Mouse (Mus musculus): ENCODE measurements at regions not wholly inside any gene's neighbourhood (a gene's known extent, or its start where the extent isn't known, plus 50 kb on each side); places are given as distances from the start of the nearest gene placed in this dataset.
A peak's percentile ranks its signal among the peaks of the same experiment; 100 is the strongest.
"Not testable (repeated sequence)": the region's sequence is repeated elsewhere in the genome, so short reads cannot be mapped to it uniquely, and the experiment has no call there.

- DNase-seq, result no peak
Observed at GRCm38 (mm10) chr10:57040201-57040600, 446.0 kb upstream of the Hsf2 start.

DNA sequence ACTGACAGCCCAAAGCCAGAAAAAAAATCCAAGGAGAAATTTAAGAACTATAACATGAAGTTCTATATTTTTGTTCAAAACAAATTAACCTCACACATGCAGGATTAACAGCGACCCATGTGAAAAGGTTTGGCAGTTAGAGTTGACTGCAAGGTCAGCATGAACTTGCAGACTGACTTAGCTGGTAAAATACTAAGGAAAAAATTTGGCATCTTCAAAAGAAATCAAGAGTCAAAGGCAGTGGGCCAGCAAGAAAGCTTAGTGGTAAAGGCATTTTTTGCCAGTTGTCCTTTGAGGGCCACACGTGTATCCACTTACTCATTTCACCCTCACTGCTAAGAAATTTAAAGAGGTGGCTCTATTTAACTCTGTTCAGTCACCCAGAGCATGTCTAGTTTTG lies 440.2 kb upstream of the Hsf2 start:
- no peak for DNase-seq

GRCm38 (mm10) chr10:57046891-57047290 lies 439.3 kb upstream of the Hsf2 start:
- no peak for DNase-seq

DNA sequence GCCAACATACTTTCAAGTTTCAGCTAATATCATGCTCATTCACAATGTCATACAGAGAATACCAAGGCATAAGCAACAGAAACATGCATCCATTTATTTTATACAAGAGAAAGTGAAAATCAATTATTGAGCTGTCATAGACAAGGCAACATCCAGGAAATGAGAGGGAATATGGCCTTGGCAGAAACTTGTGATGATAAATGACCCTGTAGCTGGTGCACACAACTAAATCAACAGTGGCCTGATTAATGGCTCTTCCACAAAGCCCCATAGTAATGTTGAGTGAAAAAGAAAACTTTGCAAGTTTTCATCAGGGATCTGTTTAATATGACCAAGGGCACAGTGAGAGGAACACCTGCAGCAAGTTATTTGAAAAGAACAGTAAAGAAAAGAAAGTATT lies 438.5 kb upstream of the Hsf2 start:
- DNase-seq, result no peak

- DNase-seq, result not testable (repeated sequence)
Observed at GRCm38 (mm10) chr10:57053375-57053774, 432.8 kb upstream of the Hsf2 start.

DNA sequence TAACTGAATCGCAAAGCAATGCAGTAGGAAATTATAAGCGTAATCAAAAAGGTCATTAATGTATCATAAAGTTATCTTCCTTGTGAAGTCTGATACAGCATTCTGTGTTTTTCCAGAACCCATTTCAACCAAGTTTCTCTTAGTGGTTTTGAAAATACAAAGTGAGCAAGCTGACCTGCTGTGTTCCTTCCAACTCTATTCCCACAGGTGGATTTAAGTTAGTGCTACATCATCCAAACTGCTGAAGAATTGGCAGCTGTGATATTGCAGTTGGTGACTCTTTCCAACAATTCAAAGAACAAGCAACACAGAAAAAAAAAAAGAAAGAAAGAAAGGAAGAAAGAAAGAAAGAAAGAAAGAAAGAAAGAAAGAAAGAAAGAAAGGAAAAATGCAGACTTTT lies 396.1 kb upstream of the Hsf2 start:
- DNase-seq, result no peak

- no peak for DNase-seq
Observed at GRCm38 (mm10) chr10:57095920-57096319, 390.3 kb upstream of the Hsf2 start.

DNA sequence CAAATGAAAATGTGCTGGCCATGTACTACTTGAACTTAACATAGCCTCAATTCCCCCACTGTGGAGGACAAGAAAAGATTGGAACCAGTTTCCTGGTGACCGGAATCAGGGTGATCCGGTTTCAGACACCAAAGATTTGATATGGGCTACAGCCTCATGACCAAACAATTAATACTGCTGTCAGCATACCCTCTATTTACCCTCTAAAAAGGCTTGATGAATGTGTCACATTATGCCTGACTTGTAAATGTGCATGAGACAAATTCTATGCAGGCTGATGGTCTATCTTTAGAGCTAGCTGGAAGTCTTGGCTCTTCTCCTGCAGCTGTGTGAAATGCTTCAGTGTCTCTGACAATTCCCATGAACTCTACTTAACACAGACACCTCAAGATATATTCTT lies 372.8 kb upstream of the Hsf2 start:
- DNase-seq, result no peak

GRCm38 (mm10) chr10:57114696-57115271 lies 371.4 kb upstream of the Hsf2 start:
- DNase-seq, result no peak

DNA sequence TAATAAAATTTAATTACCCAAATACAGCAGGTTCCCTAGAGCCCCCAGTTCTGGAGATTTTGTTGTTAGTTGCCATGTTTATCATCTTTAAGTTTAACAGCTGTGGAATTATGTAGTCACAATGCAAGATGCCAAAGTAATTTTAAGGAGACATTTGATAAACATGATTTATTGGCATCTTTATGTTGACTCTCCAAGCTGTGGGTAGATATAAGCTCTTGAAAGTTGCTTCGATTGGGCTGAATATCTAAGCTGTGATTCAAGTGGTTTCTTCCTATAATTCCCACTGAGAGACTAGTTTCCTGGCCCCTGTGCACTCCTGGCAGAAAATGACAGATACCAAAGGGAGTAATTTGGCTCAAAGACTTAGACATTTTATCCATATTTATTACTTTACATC lies 364.7 kb upstream of the Hsf2 start:
- no peak for DNase-seq

DNA sequence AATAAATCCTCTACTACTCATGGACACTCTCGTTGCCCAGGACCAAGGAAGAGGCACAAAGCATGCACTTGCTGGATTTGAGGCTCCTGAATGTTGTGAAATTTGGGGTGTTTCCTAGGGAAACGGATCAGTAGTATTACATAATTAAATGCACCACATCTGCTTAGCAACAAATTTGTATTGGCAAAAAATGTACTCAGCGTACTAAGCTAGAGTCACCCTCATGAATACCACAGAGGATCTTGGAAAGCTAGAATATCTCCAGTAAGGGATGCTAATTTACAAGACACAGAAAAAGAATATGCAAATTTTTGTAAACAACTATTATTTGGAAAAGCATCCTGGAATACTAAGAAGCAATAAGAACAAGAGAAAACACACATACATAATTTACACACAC lies 359.0 kb upstream of the Hsf2 start:
- DNase-seq, result no peak

DNA sequence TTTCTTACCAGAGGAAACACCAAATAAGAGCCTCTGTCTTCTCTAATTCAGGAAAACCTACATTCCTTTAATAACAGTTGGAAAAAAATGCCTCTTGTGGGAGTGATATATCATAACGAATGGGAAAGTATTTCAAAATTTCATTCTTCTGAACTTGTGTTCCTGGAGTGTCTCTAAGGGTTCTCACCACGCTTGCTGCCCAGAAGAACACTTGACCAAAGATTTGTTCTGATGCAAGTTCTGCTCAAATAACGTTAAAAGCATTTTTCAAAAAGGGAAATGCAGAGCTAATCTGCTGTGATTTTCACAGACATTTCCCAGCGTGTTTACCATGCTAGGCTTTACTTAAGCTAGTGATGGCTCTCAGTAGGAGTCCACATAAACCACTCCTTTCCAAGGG lies 329.8 kb upstream of the Hsf2 start:
- DNase-seq, result no peak

DNA sequence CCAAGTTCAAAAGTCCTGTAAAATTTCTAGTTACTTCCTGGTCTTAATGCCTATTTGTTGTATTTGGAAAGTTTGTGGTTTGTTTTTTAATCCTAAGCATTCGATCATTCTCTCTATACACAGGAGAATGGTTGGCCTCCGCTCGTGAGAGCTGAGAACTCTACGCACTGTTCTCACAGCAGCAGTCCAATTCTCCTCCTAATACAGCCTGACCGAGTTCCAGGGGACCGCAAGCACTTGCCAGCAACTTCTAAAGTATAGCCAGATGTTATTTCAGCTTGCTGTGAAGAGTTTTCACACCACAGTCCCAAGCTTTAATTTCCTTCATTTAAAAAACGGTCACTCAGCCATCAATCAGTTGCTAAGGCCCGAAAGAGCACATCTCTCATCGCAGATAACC lies 329.3 kb upstream of the Hsf2 start:
- no peak for DNase-seq

- no peak for DNase-seq
Observed at GRCm38 (mm10) chr10:57160546-57160945, 325.6 kb upstream of the Hsf2 start.

GRCm38 (mm10) chr10:57163359-57163758 lies 322.8 kb upstream of the Hsf2 start:
- DNase-seq, result no peak

GRCm38 (mm10) chr10:57183560-57183959 lies 302.6 kb upstream of the Hsf2 start:
- peak in 1 of 2 experiments; percentile 4 for DNase-seq

DNA sequence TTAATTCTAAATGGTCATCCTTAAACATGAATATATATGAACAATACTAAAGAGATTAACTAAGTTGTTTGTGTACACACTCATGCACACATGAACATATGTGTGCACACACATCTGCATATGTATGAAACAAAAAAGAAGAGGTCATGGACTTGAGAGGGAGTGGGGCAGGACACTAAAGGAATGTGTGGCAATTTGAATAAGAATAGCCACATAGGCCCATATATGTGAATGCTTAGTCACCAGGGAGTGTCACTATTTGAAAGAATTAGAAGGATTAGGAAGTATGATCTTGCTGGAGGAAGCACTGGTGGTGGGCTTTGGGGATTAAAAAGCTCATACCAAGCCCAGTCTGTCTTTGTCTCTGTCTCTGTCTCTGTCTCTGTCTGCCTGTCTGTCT lies 275.5 kb upstream of the Hsf2 start:
- DNase-seq, result no peak

GRCm38 (mm10) chr10:57231117-57231516 lies 255.1 kb upstream of the Hsf2 start:
- DNase-seq, result no peak

GRCm38 (mm10) chr10:57281220-57281619 lies 205.0 kb upstream of the Hsf2 start:
- no peak for DNase-seq

- no peak for DNase-seq
Observed at GRCm38 (mm10) chr10:57282896-57283295, 203.3 kb upstream of the Hsf2 start.

GRCm38 (mm10) chr10:57291596-57291995 lies 194.6 kb upstream of the Hsf2 start:
- no peak for DNase-seq

DNA sequence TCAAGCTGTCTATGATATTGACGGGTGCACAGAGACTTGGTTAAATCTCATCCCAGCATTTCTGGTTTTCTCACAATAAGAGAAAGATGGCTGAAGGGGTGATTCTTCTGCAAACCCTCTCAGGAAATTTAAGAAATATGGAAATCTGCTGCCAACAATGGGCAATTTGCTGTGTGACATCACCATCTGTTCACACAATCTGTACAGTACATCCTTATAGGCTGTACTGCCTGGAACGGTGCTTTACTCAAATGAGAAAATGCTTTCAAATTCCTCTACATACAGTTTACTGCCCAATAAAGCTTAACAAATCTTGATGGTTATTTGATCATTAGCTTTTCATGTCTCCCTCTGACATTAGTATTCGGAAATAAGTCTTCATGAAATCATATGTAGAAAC lies 172.4 kb upstream of the Hsf2 start:
- no peak for DNase-seq

DNA sequence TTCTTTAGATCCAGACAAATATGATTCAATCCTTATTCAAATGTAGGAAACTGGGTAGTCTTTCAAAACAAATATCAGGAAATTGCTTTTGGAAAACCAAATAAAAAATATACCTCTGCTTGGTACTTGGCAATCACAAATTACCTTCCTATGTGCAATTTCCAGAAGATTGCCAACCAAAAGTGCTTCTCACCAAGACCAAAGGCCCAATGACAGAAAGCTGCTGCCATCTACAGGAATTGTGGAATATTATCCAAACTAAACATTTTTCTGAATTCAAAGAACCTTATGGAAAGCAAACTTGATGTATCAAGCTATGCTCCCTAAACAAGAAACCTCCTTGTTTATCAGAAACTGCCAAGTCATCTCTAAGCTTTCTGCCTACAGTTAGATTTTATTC lies 169.1 kb upstream of the Hsf2 start:
- DNase-seq, result no peak

DNA sequence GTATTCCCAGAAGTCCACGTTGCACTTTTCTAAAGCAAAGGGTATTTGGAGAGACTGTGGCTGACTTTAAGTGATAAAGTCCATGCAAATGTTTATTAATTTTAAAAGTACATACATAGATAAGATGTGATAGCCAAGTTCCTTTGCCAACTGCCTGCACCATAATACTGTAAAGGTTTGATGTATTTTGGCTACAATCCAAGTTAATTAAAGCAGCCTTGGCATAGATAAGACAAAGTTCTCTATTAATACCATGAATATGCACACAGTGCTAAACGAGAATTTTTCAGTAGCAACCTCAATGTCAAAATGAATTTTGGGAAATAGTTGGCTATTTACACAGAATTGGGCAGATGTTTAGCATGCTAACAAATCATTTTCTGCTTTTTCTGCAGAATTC lies 167.0 kb upstream of the Hsf2 start:
- no peak for DNase-seq

DNA sequence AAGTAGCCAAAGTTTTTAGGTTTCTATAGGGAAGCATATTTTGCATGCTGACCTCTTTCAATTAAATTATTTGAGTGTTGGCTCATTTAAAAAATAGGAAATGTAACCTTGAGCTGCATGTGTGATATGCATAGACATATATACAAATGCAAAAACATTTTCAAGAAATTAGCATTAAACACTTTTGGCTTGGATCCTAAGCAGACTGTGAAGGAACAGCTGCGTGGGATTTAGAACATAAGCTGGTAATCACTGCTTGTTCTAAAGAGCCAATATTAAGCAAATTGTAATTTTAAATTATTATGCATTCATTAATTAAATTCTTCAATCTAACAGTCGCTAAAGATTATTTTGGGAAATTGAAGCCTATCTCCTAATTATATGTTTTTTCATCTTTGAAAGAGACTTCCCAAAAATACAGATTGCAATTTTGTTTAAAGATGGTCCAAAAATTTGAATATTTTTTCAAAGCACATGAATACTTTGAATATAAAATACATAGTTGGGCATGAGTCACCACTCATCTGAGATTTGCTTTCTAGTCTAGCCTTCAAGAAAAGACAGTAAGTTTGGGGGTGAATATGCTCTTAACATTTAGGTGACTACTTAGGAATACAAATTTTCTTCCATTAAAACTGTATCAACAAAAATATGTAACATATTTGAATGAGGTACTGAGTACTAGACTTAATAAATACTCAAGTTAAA lies 163.3 kb upstream of the Hsf2 start:
- no peak for DNase-seq

Measured in kidney, adult 8-10 months (tissue).